Mouse (Mus musculus): ENCODE results near the gene Atp13a3. TPM values are rescaled to one million over a fixed set of nuclear protein-coding genes. Genes with fewer than 3 reads are reported as not detected.
"Not testable (repeated sequence)": the region's sequence is repeated elsewhere in the genome, so short reads cannot be mapped to it uniquely, and the experiment has no call there.

Atp13a3 gene
- polyA plus RNA-seq, 1 experiment from 2014 or later = 12.0 TPM

DNA sequence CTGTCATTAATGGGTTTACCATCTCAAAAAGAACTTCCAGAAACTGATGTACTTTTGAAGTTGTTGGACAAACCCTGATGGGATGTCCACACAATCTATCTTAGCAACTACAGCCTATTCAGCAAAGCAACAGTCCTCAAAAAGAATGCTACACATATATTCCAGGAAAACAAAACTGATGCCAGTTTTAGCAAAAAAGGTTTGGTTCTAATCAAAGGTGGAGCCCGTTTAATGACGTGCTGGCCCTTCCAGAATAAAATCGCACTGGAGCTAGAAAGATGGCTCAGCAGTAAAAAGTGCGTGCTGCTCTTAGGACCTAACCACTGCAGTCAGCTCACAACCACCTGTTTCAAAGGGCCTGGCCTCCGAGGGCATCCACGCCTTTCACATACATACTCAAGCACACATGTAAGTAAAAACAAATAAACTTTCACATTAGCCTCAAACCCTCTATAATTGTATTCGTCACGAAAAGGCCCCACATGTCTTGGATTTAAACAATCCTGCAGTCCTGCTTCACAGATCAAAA, 18.8 kb downstream of the Atp13a3 start:
- Histone ChIP-seq H3K27ac (ENCODE audit: low read length) (no peak overlapping the region), H3K4me1 (ENCODE audit: control insufficient read depth, insufficient read depth, low read length) (peaks cover 16% of the 10 kb centered on the region), H3K4me3 (replicated peaks; ENCODE audit: low read length) (peak overlapping the region; percentile 93), H3K9ac (ENCODE audit: low read length) (no peak overlapping the region), H3K9me3 (replicated peaks; ENCODE audit: control insufficient read depth, low read length) (no peaks in the 10 kb centered on the region; the same call in 1 of the 2 replicates), H3K36me3 (ENCODE audit: control insufficient read depth, insufficient read depth, low read length) (peaks cover 6% of the 10 kb centered on the region; the same call in 1 of the 2 replicates), H3K4me2 (ENCODE audit: low read depth, low read length) (peak overlapping the region; percentile 95), H3K27me3 (ENCODE audit: control insufficient read depth, insufficient read depth, low read length) (no peaks in the 10 kb centered on the region)
- 57% methylated on average over 8 of the region's 8 CpGs for WGBS
- ATAC-seq (ENCODE audit: insufficient read depth, low FRiP score) = no peak

DNA sequence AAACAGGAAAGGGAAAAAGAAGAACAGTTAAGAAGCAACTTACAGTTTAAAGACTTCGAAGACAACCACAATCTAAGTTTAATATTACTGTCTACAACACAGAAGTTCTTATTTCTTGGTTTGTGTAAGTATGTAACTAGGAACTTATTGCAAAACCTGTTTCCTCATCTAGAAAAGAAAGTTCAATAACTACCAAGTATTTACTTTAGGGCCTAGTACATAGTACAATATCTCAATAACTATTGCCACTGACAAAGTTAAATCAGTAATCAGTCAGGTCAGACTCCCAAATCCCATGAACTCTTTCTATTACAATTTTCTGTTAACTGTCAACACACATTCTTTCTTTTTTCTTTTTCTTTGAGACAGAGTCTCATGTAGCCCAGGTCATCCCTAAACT, 20.2 kb downstream of the Atp13a3 start:
- Histone ChIP-seq H3K27ac (ENCODE audit: low read length) (no peak overlapping the region), H3K4me1 (ENCODE audit: control insufficient read depth, insufficient read depth, low read length) (peaks cover 16% of the 10 kb centered on the region), H3K9me3 (replicated peaks; ENCODE audit: control insufficient read depth, low read length) (no peaks in the 10 kb centered on the region; the same call in 1 of the 2 replicates), H3K4me3 (replicated peaks; ENCODE audit: low read length) (no peak overlapping the region), H3K36me3 (ENCODE audit: control insufficient read depth, insufficient read depth, low read length) (peaks cover 6% of the 10 kb centered on the region; the same call in 1 of the 2 replicates), H3K9ac (ENCODE audit: low read length) (no peak overlapping the region), H3K4me2 (ENCODE audit: low read depth, low read length) (no peak overlapping the region), H3K27me3 (ENCODE audit: control insufficient read depth, insufficient read depth, low read length) (no peaks in the 10 kb centered on the region)
- no peak for ATAC-seq (ENCODE audit: insufficient read depth, low FRiP score)
- WGBS = 83% methylated on average over 1 of the region's 1 CpGs

DNA sequence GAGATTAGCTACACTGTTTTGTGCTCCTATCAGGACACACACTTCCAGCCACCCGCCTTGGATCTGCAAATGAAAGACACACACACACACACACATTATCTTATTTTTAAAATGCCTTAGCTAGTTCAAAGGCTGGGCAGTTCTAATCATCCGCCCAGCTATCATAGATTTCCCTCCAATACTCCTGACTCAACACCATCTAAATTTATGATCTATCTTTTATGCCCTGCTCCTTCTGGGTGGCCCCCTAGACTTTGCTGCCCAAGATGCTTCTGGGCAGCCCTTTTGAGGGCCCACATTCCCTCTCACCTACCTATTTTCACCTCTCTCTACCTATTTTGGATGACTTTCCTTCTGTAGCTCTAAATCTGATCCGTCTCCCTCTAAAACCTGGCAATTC, 29.5 kb downstream of the Atp13a3 start:
- H3K4me1 ChIP-seq (ENCODE audit: control insufficient read depth, insufficient read depth, low read length) = no peaks in the 10 kb centered on the region
- WGBS = 68% methylated on average over 3 of the region's 3 CpGs
- no peak overlapping the region for H3K4me2 ChIP-seq (ENCODE audit: low read depth, low read length)

DNA sequence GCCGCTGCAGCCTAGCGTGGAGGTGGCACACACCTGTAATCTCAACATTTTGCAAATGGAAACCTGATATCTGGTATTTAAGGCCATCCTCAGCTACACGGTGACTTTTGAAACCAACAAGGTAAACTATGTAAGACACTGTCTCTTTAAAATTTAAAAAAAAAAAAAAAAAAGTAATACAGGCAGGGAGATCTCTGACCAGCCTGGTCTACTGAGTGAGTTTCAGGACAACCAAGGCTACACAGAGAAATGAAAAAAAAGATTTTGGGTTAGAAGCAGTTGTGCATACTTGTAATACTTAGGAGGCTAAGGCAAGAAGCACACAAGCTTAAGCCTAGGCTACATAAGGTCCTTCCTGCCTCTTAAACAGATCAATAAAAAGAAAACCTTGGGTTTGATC, 30.8 kb downstream of the Atp13a3 start:
- Histone ChIP-seq H3K4me1 (ENCODE audit: control insufficient read depth, insufficient read depth, low read length) (no peaks in the 10 kb centered on the region), H3K27ac (ENCODE audit: low read length) (no peak overlapping the region), H3K36me3 (ENCODE audit: control insufficient read depth, insufficient read depth, low read length) (no peaks in the 10 kb centered on the region), H3K9ac (ENCODE audit: low read length) (no peak overlapping the region), H3K9me3 (replicated peaks; ENCODE audit: control insufficient read depth, low read length) (no peaks in the 10 kb centered on the region), H3K27me3 (ENCODE audit: control insufficient read depth, insufficient read depth, low read length) (no peaks in the 10 kb centered on the region), H3K4me3 (replicated peaks; ENCODE audit: low read length) (no peak overlapping the region), H3K4me2 (ENCODE audit: low read depth, low read length) (no peak overlapping the region)
- no peak for ATAC-seq (ENCODE audit: insufficient read depth, low FRiP score)
- WGBS = 84% methylated on average over 3 of the region's 3 CpGs

More for the DNA sequence above, 29.5 kb downstream of the Atp13a3 start:
- Histone ChIP-seq H3K9me3 (replicated peaks; ENCODE audit: control insufficient read depth, low read length) (no peaks in the 10 kb centered on the region), H3K27me3 (ENCODE audit: control insufficient read depth, insufficient read depth, low read length) (no peaks in the 10 kb centered on the region), H3K27ac (ENCODE audit: low read length) (no peak overlapping the region), H3K4me3 (replicated peaks; ENCODE audit: low read length) (no peak overlapping the region), H3K36me3 (ENCODE audit: control insufficient read depth, insufficient read depth, low read length) (no peaks in the 10 kb centered on the region), H3K9ac (ENCODE audit: low read length) (no peak overlapping the region)
- ATAC-seq (ENCODE audit: insufficient read depth, low FRiP score) = no peak

DNA sequence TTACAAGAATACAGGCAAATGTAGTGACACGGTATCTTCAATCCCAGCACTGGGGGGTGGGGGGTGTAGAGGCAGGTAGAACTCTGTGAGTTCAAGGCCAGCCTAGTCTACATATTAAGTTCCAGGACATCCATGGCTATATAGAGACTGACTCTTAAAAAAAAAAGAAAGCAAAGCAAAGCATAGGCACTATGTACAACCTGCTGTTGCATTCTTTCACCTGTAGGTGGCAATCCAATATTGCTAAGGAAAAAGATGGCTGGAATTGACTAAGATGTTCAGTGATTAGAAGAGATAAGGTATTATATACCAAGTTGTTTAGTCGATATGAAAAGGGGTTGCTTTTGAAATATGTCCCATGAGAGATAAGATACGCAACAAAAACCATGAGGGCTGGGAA, 31.5 kb downstream of the Atp13a3 start:
- H3K4me3 ChIP-seq (replicated peaks; ENCODE audit: low read length) = no peak overlapping the region
- no peaks in the 10 kb centered on the region for H3K27me3 ChIP-seq (ENCODE audit: control insufficient read depth, insufficient read depth, low read length)
- 57% methylated on average over 3 of the region's 3 CpGs for WGBS
- H3K9me3 ChIP-seq (replicated peaks; ENCODE audit: control insufficient read depth, low read length) = no peaks in the 10 kb centered on the region
- H3K36me3 ChIP-seq (ENCODE audit: control insufficient read depth, insufficient read depth, low read length) = no peaks in the 10 kb centered on the region
- H3K9ac ChIP-seq (ENCODE audit: low read length) = no peak overlapping the region
- no peak overlapping the region for H3K4me2 ChIP-seq (ENCODE audit: low read depth, low read length)
- H3K27ac ChIP-seq (ENCODE audit: low read length) = no peak overlapping the region
- no peak for ATAC-seq (ENCODE audit: insufficient read depth, low FRiP score)
- no peaks in the 10 kb centered on the region for H3K4me1 ChIP-seq (ENCODE audit: control insufficient read depth, insufficient read depth, low read length)

DNA sequence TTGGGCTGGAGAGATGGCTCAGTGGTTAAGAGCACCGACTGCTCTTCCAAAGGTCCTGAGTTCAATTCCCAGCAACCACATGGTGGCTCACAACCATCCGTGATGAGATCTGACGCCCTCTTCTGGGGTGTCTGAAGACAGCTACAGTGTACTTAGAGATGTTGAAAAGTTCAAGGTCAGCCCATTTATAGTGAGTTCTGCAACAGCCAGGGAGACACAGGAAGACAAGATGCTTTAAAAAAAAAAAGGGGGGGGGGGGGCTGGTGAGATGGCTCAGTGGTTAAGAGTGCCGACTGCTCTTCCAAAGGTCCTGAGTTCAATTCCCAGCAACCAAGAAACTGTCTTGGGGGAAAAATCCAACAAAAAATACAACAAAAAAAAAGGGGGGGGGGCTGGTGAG, 32.5 kb downstream of the Atp13a3 start:
- H3K36me3 ChIP-seq (ENCODE audit: control insufficient read depth, insufficient read depth, low read length); H3K9ac ChIP-seq (ENCODE audit: low read length); H3K4me1 ChIP-seq (ENCODE audit: control insufficient read depth, insufficient read depth, low read length); H3K4me3 ChIP-seq (replicated peaks; ENCODE audit: low read length); H3K27ac ChIP-seq (ENCODE audit: low read length); H3K27me3 ChIP-seq (ENCODE audit: control insufficient read depth, insufficient read depth, low read length); H3K9me3 ChIP-seq (replicated peaks; ENCODE audit: control insufficient read depth, low read length); H3K4me2 ChIP-seq (ENCODE audit: low read depth, low read length); ATAC-seq (ENCODE audit: insufficient read depth, low FRiP score): not testable (repeated sequence)
- WGBS = 86% methylated on average over 4 of the region's 4 CpGs

DNA sequence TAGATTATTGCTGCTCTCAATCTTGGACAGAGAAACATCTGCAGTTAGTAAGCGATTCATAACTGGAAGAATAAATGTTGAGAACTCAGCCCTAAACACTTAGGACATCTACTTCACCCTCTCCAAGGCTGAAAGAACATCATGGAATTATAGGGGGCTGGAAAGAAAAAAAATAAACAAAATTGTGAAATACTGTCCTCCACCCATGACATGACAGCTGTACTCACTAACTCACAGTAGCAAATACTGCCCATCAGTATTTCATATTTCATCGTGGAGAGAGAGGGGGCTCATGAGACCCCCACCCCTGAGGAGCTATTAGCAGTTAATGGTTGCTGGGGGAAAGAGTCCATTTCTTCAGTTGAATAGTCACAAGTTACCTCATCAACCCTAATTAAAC, 38.4 kb downstream of the Atp13a3 start:
- Histone ChIP-seq H3K27me3 (ENCODE audit: control insufficient read depth, insufficient read depth, low read length) (no peaks in the 10 kb centered on the region), H3K4me3 (replicated peaks; ENCODE audit: low read length) (no peak overlapping the region), H3K4me2 (ENCODE audit: low read depth, low read length) (no peak overlapping the region), H3K9me3 (replicated peaks; ENCODE audit: control insufficient read depth, low read length) (no peaks in the 10 kb centered on the region), H3K27ac (ENCODE audit: low read length) (no peak overlapping the region), H3K4me1 (ENCODE audit: control insufficient read depth, insufficient read depth, low read length) (no peaks in the 10 kb centered on the region), H3K36me3 (ENCODE audit: control insufficient read depth, insufficient read depth, low read length) (no peaks in the 10 kb centered on the region), H3K9ac (ENCODE audit: low read length) (no peak overlapping the region)
- no peak for ATAC-seq (ENCODE audit: insufficient read depth, low FRiP score)
- 65% methylated on average over 2 of the region's 2 CpGs for WGBS

DNA sequence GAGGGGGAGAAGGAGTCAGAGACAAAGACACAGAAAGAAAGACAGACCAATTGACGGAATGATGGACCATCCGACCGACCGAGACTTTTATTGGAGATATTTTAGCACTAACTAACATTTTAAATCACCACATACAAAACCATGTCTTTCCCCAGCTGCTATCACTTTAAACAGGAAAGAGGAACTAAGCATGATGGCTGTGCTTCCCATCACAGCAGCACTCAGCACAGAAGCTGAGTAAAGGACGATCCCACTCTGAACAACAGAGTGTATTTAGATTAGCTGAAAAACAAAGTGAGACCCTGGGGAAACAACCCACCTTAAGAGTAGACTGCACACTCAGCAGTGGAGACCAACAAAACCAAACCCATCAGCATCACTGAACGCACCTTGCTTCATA, 41.2 kb downstream of the Atp13a3 start:
- Histone ChIP-seq H3K27me3 (ENCODE audit: control insufficient read depth, insufficient read depth, low read length) (no peaks in the 10 kb centered on the region), H3K9me3 (replicated peaks; ENCODE audit: control insufficient read depth, low read length) (no peaks in the 10 kb centered on the region), H3K4me1 (ENCODE audit: control insufficient read depth, insufficient read depth, low read length) (no peaks in the 10 kb centered on the region), H3K4me2 (ENCODE audit: low read depth, low read length) (no peak overlapping the region), H3K4me3 (replicated peaks; ENCODE audit: low read length) (no peak overlapping the region), H3K9ac (ENCODE audit: low read length) (no peak overlapping the region), H3K27ac (ENCODE audit: low read length) (no peak overlapping the region), H3K36me3 (ENCODE audit: control insufficient read depth, insufficient read depth, low read length) (no peaks in the 10 kb centered on the region)
- ATAC-seq (ENCODE audit: insufficient read depth, low FRiP score) = no peak
- 90% methylated on average over 6 of the region's 6 CpGs for WGBS

DNA sequence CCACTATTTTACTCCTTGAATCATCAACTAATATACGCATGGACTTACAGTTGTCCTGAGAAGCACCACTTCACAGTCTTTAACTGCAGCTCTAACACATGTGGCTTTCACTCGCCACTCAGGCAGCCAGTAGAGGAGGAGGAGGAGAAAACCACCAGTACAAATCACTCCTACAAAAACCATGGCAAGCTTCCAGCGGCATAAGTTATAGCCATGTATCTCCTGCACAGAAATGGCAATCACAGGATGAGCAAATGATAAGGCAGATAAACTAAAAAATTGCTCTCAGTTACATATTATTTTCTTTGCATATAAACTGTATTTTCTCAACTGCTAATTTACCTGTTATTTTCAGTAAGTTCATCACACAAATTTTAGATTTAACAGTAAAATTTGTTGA, 43.2 kb downstream of the Atp13a3 start:
- H3K4me1 ChIP-seq (ENCODE audit: control insufficient read depth, insufficient read depth, low read length) = no peaks in the 10 kb centered on the region
- H3K27ac ChIP-seq (ENCODE audit: low read length) = no peak overlapping the region
- H3K4me3 ChIP-seq (replicated peaks; ENCODE audit: low read length) = no peak overlapping the region
- 81% methylated on average over 3 of the region's 3 CpGs for WGBS
- H3K9ac ChIP-seq (ENCODE audit: low read length) = no peak overlapping the region
- H3K4me2 ChIP-seq (ENCODE audit: low read depth, low read length) = no peak overlapping the region
- H3K9me3 ChIP-seq (replicated peaks; ENCODE audit: control insufficient read depth, low read length) = no peaks in the 10 kb centered on the region
- no peak for ATAC-seq (ENCODE audit: insufficient read depth, low FRiP score)
- H3K27me3 ChIP-seq (ENCODE audit: control insufficient read depth, insufficient read depth, low read length) = no peaks in the 10 kb centered on the region
- no peaks in the 10 kb centered on the region for H3K36me3 ChIP-seq (ENCODE audit: control insufficient read depth, insufficient read depth, low read length)

DNA sequence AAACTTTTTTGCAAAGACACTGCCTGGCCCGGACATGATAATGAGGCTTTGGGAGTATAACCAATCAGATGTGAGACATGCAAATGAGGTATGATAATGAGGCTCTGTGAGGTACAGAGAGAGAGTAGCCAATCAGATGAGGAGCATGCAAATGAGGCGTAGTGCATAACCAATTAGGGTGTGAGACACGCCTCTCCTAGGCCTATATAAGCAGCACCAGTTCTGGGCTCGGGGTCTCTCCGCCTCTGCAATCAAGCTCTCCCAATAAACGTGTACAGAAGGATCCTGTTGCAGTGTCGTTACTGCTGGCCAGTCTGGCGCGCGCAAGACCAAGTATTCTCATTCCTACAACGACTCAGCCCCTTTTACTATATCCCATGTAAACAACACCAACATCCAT, 52.3 kb downstream of the Atp13a3 start:
- H3K27me3 ChIP-seq (ENCODE audit: control insufficient read depth, insufficient read depth, low read length); H3K9ac ChIP-seq (ENCODE audit: low read length); H3K4me1 ChIP-seq (ENCODE audit: control insufficient read depth, insufficient read depth, low read length); ATAC-seq (ENCODE audit: insufficient read depth, low FRiP score); H3K36me3 ChIP-seq (ENCODE audit: control insufficient read depth, insufficient read depth, low read length); H3K27ac ChIP-seq (ENCODE audit: low read length); H3K4me3 ChIP-seq (replicated peaks; ENCODE audit: low read length); H3K9me3 ChIP-seq (replicated peaks; ENCODE audit: control insufficient read depth, low read length); H3K4me2 ChIP-seq (ENCODE audit: low read depth, low read length): not testable (repeated sequence)
- 96% methylated on average over 11 of the region's 11 CpGs for WGBS
